Mouse (Mus musculus): ENCODE measurements around the gene Ccnb2.
A peak's percentile ranks its signal among the peaks of the same experiment; 100 is the strongest.
"Not testable (repeated sequence)": the region's sequence is repeated elsewhere in the genome, so short reads cannot be mapped to it uniquely, and the experiment has no call there.

Gene Ccnb2

GRCm38 (mm10) chr9:70421257-70422056 lies at the start of gene Ccnb2:
Gene Ccnb2, minus strand, starts transcription at chr9:70421547.
- DNase-seq (ENCODE audit: low spot score in 2 of 2) = peak; percentile 94 to 96

GRCm38 (mm10) chr9:70463091-70463490 lies 41.7 kb upstream of the Ccnb2 start:
- DNase-seq (ENCODE audit: low spot score in 2 of 2) = not testable (repeated sequence)

GRCm38 (mm10) chr9:70452371-70452770 lies 31.0 kb upstream of the Ccnb2 start:
- no peak for DNase-seq (ENCODE audit: low spot score in 2 of 2)

- DNase-seq (ENCODE audit: low spot score in 2 of 2) = no peak
Measured at GRCm38 (mm10) chr9:70449072-70449471, 27.7 kb upstream of the Ccnb2 start.

- no peak for DNase-seq (ENCODE audit: low spot score in 2 of 2)
Measured at GRCm38 (mm10) chr9:70439959-70440358, 18.6 kb upstream of the Ccnb2 start.

DNA sequence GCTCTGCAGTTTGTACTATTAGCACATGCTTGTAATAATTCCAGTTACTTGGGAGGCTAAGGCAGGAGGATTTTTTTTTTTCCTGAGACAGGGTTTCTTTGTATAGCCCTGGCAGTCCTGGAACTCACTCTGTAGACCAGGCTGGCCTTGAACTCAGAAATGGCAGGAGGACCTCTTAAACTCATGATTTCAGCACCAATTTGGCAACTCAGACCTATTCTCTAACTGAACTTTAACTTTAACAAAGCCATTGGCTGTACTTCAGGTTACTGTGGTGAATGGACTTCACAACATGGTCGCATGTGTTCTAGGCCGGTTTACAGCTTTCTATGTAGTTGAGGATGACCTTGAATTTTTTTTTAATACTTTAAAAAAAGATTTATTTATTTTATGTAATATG lies 1.3 kb upstream of the Ccnb2 start:
- no peak for DNase-seq (ENCODE audit: low spot score in 2 of 2)

DNA sequence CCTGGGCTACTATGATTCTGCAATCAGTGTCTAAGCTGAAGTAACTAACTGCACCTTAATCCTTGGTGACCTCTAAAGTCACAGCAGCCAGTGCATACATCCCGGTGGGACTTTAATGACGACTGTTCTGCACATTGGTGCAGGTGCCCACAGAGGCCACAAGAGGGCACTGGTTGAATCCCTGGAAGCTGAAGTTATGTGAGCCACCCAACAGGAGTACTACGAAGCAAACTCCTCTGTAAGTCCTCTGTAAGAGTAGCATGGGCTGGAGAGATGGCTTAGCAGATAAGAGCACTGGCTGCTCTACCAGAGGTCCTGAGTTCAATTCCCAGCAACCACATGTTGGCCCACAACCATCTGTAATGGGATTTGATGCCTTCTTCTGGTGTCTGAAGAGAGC lies 4.9 kb downstream of the Ccnb2 start:
- no peak for DNase-seq (ENCODE audit: low spot score in 2 of 2)

DNA sequence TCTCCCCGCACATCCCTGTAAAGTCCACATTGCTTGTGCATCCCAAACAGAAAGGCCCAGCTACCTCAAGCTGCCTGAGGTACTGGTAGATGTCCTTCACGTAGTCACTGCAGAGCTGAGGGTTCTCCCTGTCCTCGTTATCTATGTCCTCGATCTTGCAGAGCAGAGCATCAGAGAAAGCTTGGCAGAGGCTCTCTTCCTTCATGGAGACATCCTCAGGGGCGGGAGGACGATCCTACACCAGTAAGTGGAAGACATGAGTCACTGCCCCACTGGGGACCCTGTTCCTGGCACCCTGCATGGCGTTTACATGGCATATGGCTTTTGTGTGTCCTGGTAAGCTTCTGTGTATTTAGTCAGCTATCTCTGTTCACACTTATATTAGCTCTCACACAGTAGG lies 8.3 kb downstream of the Ccnb2 start:
- DNase-seq (ENCODE audit: low spot score in 2 of 2) = no peak

GRCm38 (mm10) chr9:70410668-70411067 lies 10.7 kb downstream of the Ccnb2 start:
- no peak for DNase-seq (ENCODE audit: low spot score in 2 of 2)

- DNase-seq (ENCODE audit: low spot score in 2 of 2) = no peak
Measured at GRCm38 (mm10) chr9:70409743-70410142, 11.6 kb downstream of the Ccnb2 start.

DNA sequence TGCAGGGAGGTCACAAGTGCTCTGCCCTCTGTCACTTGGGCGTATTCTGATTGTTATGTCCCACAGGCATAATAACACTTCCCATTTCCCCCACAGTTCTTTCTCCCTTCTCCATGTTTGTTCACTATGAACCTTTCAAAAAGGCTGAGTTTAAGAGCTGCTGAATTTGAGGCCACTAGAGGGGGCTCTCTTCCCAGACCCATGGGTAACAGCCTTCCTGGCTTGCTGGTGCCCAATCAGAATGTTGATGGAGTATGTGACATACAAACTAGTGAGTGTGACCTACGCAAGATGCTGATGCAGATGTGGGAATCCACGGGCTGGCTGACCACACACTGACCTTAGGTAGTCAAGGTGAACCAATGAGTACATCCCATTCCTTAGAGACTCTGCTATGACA lies 12.6 kb downstream of the Ccnb2 start:
- DNase-seq (ENCODE audit: low spot score in 2 of 2) = no peak

GRCm38 (mm10) chr9:70406596-70406995 lies 14.8 kb downstream of the Ccnb2 start:
- DNase-seq (ENCODE audit: low spot score in 2 of 2) = no peak

DNA sequence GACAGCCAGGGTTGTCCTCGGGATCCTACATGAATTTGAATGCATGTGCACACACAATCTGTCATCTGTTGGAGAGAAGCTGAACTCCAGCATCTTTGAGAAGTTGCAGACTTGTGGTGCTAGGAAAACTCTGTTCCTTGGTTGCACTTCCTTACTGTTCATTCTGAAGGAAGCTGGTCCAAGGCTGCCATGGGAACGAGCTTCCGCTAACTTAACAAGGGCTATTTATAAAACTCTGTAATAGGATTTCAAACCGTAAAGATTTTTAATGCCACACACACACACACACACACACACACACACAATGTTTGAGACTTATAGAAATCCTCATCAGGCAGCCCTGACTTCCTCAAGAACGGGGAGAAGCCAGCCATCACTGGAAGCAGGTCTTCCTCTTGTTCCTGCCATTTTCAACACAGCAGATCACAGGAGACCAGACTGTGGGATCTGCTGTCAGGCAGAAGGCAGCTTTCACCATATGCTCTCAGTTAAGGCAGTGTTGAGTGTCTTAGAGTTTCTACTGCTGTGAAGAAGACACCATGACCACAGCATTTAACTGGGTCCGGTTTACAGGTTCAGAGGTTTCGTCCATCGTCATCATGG lies 19.3 kb downstream of the Ccnb2 start:
- peak; percentile 69 to 88 for DNase-seq (ENCODE audit: low spot score in 2 of 2)

DNA sequence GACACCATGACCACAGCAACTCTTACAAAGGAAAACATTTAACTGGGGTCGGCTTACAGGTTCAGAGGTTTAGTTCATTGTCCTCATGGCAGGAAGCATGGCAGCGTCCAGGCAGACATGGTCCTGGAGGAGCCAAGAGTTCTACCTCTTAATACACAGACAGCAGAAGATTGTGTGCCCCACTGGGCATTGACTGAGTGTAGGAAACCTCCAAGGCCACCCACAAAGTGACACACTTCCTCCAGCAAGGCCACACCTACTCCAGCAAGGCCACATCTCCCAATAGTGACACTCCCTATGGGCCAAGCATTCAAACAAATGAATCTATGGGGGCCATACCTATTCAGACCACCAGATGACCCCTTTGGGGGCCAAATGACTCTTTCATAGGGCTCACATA lies 25.3 kb downstream of the Ccnb2 start:
- no peak for DNase-seq (ENCODE audit: low spot score in 2 of 2)

DNA sequence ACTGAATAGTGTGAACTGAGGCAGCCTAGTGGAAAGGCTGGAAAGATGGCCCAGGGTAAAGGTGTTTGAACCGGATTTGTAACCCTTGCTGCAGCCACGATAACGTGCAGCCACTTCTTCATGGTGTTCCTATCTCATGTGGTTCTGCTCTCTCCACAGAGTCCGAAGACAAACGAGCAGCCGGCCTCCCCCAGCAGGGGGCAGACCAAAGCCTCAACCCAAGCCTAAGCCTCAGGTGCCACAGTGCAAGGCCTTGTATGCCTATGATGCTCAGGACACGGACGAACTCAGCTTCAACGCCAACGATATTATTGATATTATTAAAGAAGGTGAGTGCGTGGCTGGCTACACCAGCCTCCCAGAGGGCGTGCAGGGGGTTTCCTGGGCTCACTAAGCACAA lies 25.7 kb downstream of the Ccnb2 start:
- no peak for DNase-seq (ENCODE audit: low spot score in 2 of 2)

DNA sequence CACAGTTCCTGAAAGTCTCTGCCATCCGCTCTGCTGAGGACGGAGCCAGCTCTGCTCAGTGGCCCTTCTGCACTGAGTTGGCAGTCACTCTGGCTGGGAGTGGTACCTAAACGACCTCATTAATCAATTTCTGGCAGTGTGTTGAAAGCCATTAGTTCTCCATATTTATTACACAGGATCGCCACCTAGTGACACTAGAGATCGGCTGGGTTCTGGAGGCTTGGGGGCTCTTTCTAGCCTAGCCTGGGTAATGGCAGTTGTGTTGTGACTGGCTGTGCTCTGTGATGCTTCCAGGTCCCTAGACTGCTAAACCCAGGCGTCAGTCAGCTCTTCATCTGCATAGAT lies 28.8 kb downstream of the Ccnb2 start:
- DNase-seq (ENCODE audit: low spot score in 2 of 2) = peak; percentile 61 to 65

DNA sequence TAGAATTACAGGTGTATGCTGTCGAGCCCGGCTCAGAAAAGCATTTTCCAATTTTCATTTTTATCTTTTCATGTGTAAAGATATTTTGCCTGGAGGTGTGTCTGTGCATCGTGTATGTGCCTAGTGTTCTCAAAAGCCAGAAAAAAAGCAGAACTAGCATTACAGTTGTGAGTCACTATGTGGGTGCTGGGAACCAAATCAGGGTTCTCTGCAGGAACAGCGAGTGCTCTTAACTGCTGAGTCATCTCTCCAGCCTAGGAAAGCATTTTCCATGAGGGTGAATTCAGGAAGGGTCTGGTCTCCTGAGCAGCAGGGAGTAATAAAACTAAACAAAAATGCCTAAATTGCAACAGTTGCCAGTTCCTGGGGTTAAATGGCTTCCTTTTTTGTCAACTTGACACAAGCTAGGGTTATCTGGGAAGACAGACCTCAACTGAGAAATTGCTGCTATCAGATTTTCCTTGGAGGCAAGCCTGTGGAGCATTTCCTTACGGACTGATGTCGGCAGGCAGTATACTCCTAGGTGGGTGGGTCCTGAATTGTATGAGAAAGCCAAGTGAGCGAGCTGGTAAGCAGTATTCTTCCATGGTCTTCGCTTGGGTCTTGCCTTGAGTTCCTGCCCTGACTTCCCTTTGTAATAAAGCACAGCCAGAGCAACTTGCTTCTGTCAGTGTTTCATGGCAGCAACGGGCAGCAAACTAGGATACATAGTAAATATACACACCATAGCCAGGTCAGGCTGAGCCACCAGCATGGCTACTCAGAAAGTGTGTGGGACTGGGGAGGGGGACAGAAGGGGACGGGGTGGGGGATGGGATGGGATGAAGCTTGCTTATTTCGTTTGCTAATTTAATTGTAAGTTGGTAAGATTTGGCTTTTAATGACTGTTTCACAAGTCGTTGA lies 29.4 kb downstream of the Ccnb2 start:
- no peak for DNase-seq (ENCODE audit: low spot score in 2 of 2)

GRCm38 (mm10) chr9:70391042-70391441 lies 30.3 kb downstream of the Ccnb2 start:
- DNase-seq (ENCODE audit: low spot score in 2 of 2) = no peak

GRCm38 (mm10) chr9:70389548-70389947 lies 31.8 kb downstream of the Ccnb2 start:
- DNase-seq (ENCODE audit: low spot score in 2 of 2) = no peak

- peak in 1 of 2 experiments; percentile 55 for DNase-seq (ENCODE audit: low spot score in 2 of 2)
Measured at GRCm38 (mm10) chr9:70387410-70388119, 33.8 kb downstream of the Ccnb2 start.

DNA sequence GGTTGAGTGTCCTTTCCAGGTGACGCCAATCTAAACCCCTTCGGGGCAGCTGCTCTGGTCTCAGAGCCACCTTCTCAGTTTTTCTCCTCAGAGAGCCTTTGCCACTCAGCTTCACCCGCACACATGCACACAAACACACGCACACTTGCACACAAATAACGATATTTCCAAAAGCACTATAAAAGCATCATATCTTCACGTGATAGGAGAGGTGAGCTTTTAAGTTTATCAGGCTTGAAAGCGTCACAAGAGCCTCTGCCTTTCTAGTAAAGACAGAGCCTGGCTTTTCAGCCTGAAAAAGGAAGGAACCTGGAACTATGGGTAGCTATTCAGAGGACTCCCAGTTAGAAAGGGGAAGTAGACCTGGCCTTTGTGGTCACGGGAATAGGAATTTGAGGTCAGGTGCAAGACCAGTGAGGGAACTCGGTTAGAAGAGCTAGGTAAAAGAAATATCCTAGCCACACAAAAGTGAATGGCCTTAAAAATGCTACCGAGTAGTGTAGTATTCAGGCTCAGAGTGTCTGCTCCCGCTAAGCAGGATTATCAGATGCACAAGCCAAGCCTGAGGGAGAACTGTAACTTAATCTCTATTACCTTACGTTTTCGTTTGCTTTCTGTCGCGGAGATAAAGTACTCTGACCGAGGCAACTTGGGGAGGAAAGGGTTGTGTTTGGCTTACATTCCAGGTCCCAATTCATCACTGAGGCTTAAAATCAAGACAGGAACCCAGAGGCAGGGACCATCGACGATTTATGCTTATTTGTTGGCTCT lies 36.2 kb downstream of the Ccnb2 start:
- DNase-seq (ENCODE audit: low spot score in 2 of 2) = no peak
